Mouse (Mus musculus): Measurements from ENCODE around the gene Zic2.

Zic2 gene

GRCm38 (mm10) chr14:122513511-122514036 is 38.3 kb downstream of the Zic2 start:
- DNase-seq = no peak

GRCm38 (mm10) chr14:122528475-122528874 is 53.2 kb downstream of the Zic2 start:
- no peak for DNase-seq

Measured in kidney, adult 8-10 months (tissue).